Mouse (Mus musculus) testis, postnatal 10 days (tissue): Measurements from ENCODE around the gene Abca7.
A peak's percentile ranks its signal among the peaks of the same experiment; 100 is the strongest.
"Not testable (repeated sequence)": the region's sequence is repeated elsewhere in the genome, so short reads cannot be mapped to it uniquely, and the experiment has no call there.

Experiments used
- DNase-seq: peaks from one replicate; pipeline ENCODE4 v3.0.0; 2021; ENCODE audit warnings: low spot score

The Abca7 gene

DNA sequence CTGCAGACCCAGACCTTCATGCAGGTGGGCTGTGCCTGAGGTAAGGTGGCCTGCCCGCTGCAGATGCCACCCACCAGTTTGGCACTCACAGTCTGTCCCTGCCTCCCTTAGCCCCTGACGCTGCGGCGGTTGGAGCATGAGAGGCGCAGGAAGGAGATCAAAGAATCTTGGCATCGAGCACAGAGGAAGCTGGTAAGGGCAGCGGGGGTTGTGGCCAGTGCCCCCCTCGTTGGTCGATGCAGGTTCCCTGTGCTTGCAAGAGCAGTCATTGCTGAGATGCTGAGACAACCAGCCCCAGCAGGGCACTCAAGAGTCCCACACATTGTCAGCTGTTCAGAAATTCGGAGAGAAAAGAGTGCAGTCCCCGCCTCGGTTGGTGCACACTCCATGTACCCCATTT, 25.9 kb downstream of the Abca7 start:
- no peak for DNase-seq

- DNase-seq: no peak
Observed at GRCm38 (mm10) chr10:80022806-80023205, 26.5 kb downstream of the Abca7 start.

DNA sequence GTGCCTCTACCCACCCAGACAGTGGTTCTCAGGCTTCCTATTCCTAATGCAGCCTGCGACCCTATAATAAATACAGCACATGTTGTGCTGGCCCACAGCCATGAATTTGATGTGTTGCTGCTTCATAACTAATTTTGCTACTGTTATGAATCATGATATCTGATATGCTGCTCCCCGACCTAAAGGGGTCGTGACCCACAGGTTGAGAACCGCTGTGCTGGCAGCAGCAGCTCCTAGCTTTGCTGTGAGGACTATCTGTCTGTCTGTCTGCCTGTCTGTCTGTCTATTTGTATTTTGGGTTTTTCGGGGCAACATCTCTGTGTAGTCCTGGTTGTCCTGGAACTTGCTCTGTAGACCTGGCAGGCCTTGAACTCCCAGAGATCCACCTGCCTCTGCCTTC, 27.5 kb downstream of the Abca7 start:
- DNase-seq: no peak

- DNase-seq: no peak
Observed at GRCm38 (mm10) chr10:80024229-80025043, 28.1 kb downstream of the Abca7 start.

GRCm38 (mm10) chr10:80025044-80025347, 28.7 kb downstream of the Abca7 start:
- no peak for DNase-seq

- DNase-seq: no peak
Observed at GRCm38 (mm10) chr10:80025463-80025862, 29.2 kb downstream of the Abca7 start.

- peak; percentile 75 for DNase-seq
Observed at GRCm38 (mm10) chr10:80025889-80026288, 29.6 kb downstream of the Abca7 start.

GRCm38 (mm10) chr10:80027681-80028520, 31.6 kb downstream of the Abca7 start:
- no peak for DNase-seq

DNA sequence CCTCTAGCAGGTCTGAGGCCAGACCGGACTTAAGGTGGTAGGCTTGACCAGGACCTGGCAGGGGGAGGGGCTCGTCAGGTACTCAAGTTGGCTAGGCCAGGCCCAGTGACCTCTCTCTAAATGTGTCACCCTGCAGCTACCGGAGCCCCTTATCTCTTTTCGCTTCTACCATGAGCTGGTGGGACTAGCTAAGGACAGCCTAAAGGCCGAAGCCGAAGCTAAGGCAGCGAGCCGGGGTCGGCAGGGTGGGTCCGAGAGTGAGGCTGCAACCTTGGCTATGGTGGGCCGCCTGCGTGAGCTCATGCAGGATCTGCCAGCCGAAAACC, 32.2 kb downstream of the Abca7 start:
- no peak for DNase-seq

DNA sequence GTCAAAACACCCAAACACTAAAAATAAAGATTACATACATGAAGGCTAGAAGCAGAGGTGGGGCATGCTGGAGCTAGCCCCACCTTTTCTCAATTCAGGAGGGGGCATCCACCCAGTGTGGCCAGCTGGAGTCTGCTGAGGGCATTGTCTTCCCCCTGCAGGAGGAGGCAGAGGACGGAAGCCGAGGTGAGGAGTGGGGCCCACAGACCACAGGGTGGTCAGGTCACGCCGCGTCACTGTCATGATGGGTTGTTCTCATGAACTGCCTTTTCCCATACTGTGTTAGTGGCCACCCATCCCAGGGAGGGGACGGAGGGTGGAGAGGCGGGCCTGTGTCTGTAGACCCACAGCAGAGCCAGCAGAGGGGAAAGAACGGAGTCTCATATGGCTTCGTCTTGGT, 33.9 kb downstream of the Abca7 start:
- DNase-seq: no peak

DNA sequence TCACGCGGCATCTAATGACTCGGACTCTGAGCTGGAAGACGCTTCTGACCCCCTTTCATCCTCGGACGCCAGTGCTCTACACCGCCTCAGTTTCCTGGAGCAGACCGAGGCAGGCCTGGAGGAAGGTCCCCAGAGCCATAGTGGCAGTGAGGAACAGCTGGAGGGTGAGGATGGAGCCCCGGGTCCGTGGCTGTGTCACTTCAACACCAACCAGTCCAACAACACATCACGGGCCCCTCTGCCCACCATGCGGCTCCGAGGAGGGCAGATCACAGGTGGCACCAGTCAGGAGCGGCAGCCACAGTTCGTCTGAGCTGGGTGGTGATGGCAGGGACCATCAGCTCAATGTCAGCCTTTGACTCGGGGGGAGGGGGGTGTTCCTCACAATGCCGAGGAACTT, 34.4 kb downstream of the Abca7 start:
- DNase-seq: no peak

- DNase-seq: peak; percentile 73
Observed at GRCm38 (mm10) chr10:80032799-80033480, 36.6 kb downstream of the Abca7 start.

DNA sequence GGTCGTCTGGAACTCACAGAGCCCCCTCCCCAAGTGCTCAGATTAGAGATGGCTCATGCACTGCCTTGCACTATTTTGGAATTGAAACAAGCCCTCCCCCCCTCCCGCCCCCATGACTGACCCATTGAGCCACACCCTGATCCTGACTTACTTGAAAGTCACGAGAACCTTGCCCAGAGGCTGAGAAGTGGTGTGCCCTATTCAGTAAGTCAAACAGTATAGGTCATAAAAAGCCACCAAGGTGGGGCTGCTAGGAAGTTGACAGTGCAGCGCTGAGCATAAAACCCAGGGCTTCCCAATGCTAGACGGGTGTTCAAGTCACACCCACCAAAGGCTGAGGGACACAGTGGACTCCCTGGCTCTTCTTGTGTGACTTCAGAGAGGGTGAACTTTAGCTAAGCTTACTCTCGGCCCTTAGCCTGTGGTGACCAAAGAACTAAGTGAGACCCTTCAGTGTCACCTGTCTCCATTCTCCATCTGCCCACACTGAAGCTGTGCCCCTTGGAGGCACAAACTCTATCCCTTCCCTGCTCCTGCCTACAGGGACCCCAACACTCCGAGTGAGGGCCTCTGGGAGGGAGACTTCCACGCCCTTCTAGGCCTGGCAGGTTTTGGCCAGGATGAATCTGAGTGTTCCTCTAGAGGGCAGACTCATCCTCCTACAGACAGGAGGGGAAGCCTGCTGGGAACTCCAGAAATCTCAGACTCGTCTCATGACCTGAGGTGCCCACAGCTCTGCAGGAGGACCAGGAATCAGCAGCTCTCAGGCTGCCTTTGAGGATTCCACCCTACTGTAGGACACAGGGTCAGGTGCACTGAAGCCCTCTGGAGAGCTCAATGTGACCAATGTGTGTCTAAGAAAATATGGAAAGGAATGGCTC, 37.5 kb downstream of the Abca7 start:
- peak; percentile 55 for DNase-seq

DNA sequence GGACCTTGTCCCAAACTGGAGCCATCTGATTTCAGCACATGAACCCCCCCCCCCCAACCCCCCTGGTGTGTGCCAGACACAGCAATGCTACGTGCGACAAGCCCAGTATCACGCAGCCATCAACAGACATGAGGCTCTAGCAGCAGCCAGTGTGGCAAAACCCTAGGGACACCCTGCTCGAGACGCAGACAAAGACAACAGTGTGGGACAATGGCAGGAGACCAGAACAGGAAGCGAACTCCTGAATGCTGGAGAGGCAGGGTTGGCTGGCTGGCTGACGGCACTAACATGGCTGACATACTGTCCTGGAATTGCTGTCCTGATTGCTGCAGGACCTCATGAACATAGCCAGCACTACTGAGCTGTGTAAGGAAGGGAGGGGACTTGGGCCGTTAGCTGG, 38.9 kb downstream of the Abca7 start:
- DNase-seq: no peak

GRCm38 (mm10) chr10:80035686-80036085, 39.4 kb downstream of the Abca7 start:
- no peak for DNase-seq

DNA sequence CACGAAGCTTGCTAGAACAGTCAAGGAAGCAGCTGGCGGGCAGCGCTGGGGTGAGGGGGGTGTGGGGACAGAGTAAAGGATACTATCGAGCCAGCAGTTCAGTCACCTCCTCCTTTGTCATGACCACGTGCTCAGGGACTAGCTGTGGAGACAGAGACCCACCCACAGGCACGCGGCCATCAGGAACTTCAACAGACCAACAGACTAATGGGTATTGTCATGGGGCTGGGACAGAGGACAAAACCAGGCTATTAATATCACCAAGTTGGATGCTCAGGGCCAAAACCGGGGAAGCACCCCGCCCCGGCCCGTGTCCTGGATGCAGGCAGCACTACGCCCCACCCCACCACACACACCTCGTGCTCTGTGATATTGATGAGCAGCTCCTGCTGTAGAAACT, 40.5 kb downstream of the Abca7 start:
- DNase-seq: no peak

DNA sequence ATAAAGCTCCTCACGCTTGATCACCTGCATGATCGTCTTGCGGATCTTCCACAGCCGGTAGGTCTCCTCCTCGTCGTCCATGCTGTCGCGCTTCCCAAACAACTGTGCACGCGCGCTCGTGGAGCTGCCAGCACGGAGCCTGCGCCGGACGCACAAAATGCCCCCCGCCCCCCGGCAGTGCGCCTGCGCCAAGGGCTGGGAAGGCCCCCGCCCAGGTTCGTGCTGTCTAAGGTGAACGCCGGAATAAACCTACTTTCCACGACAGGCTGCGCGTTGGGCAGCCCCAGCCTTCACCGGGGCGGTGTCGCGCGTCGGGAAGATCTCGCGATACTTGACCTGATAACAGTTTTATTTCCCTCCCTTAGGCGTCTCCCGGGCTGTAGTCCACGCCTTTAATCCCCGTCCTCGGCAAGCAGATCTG, 43.3 kb downstream of the Abca7 start, which contains the start of gene Polr2e:
Gene Polr2e, minus strand, starts transcription at position 237 of the 421 bp plus-strand sequence.
- DNase-seq: peak; percentile 96

- not testable (repeated sequence) for DNase-seq
Observed at GRCm38 (mm10) chr10:80041409-80042060, 45.2 kb downstream of the Abca7 start.

- DNase-seq: no peak
Observed at GRCm38 (mm10) chr10:80044087-80044486, 47.8 kb downstream of the Abca7 start.

GRCm38 (mm10) chr10:80045364-80045763, 49.1 kb downstream of the Abca7 start:
- not testable (repeated sequence) for DNase-seq

GRCm38 (mm10) chr10:80045766-80046165, 49.5 kb downstream of the Abca7 start:
- no peak for DNase-seq
